Mouse (Mus musculus): ENCODE measurements around the gene Zfp36l2.

The Zfp36l2 gene

GRCm38 (mm10) chr17:84154302-84155028 is 33.3 kb downstream of the Zfp36l2 start:
- in situ Hi-C loops (cut with MboI, MseI): no loop called here

GRCm38 (mm10) chr17:84152976-84153786 is 34.6 kb downstream of the Zfp36l2 start:
- in situ Hi-C loops (cut with MboI, MseI): no loop called here

- in situ Hi-C loops (cut with MboI, MseI): no loop called here
Measured at GRCm38 (mm10) chr17:84152206-84152975, 35.4 kb downstream of the Zfp36l2 start.

GRCm38 (mm10) chr17:84151306-84151705 is 36.4 kb downstream of the Zfp36l2 start:
- in situ Hi-C loops (cut with MboI, MseI): no loop called here

DNA sequence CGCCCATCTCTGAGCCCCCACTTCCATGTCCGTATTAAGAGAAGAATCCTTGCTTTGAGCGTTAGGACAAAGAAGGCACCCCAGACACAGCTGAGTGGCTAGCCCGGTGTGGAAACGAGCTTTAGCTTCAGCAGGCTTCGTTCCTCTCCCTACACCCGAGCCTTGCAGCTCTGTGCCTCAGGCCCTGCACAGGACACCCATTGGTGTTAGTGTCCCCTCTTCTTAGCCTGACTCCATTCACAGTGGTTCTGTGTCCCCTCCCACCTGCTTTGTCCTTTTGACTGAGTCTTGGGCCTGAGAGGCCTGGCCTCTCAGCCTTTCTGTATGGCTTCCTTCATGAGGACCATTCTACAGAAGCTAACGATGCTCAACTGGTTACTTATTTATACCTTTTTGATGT is 37.5 kb downstream of the Zfp36l2 start:
- in situ Hi-C loops (cut with MboI, MseI): no loop called here

GRCm38 (mm10) chr17:84149566-84149965 is 38.2 kb downstream of the Zfp36l2 start:
- in situ Hi-C loops (cut with MboI, MseI): no loop called here

- in situ Hi-C loops (cut with MboI, MseI): no loop called here
Measured at GRCm38 (mm10) chr17:84148499-84149484, 39.0 kb downstream of the Zfp36l2 start.

DNA sequence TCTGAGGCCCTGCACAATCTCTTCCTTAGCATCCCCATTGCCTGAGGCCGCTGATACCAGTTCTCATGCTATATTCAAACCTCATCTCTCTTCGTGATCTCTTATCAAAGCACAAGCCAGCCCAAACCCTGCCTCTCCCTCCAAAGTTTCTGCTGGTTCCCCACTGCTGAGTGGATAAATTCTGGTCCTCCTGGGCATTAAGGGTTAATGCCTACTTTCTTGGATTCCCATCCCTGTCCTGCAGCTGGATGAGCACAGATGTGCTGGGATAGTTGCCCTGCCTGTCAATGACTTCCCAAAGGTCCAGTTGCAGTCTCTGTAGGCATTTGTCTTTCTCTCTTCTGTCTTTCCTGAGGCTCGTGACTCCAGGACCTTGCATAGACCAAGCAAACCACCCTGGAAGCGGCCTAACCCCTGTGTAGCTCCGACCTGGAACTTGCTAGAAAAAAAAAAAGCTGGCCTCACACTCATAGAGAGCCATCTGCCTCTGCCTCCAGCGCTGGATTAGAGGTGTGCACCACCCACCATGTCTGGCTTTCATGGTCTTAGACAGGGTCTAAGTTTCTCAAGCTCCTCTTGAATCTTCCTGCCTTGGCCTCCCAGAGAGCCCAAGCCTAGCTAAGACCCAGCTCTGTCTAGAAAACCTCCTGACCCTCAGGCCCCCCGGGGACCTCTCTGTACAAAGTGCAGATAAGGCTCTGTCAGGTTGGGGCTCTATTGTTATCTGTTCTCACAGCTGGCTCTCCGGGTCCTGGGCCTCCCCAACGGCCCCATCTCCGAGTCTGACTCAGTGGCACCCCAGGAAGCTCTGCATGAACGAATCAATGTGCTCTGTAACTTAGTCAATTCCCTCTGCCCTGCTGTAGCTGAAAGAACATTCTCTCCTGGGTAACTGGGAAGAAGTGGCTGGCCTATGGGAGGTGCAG is 40.3 kb downstream of the Zfp36l2 start:
- in situ Hi-C loops (cut with MboI, MseI): no loop called here

- in situ Hi-C loops (cut with MboI, MseI): no loop called here
Measured at GRCm38 (mm10) chr17:84146458-84147182, 41.1 kb downstream of the Zfp36l2 start.

GRCm38 (mm10) chr17:84145826-84146287 is 41.9 kb downstream of the Zfp36l2 start:
- in situ Hi-C loops (cut with MboI, MseI): no loop called here

GRCm38 (mm10) chr17:84144762-84145599 is 42.8 kb downstream of the Zfp36l2 start:
- in situ Hi-C loops (cut with MboI, MseI): no loop called here

- in situ Hi-C loops (cut with MboI, MseI): no loop called here
Measured at GRCm38 (mm10) chr17:84144130-84144529, 43.6 kb downstream of the Zfp36l2 start.

GRCm38 (mm10) chr17:84143219-84143844 is 44.4 kb downstream of the Zfp36l2 start:
- in situ Hi-C loops (cut with MboI, MseI): no loop called here

- in situ Hi-C loops (cut with MboI, MseI): no loop called here
Measured at GRCm38 (mm10) chr17:84141691-84142090, 46.1 kb downstream of the Zfp36l2 start.

DNA sequence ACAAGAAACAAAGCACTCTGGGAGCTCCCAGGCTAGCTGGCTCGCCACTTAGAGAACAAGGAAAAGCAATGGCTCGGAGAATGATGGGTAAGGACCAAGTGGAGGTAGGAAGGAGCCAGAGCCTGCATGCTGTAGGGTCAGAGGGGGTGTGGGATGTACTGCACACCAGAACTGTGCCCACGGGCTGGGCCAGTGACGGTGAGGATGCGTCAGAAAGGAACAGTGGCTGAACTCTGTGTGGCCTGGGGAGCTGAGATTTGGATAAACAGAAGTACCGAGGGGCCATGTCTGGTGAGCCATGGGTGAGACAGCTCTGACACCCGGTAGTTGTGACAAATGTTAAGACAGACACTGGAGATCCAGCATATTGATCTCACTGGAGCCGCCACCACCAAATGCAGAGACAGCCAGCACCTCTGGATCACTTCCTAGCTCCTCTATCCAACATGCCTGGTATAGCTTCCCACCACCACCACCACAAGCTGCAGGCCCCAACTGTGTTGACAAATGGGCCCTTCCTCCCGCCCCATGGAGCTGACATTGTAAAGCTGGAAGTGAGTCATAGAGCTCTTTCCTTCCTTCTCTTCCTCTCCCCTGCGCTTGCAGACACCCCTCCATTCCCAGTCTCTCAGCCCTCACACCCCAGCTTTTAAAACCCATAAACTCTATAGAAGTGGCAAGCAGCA is 46.8 kb downstream of the Zfp36l2 start:
- in situ Hi-C loops (cut with MboI, MseI): no loop called here

- in situ Hi-C loops (cut with MboI, MseI): no loop called here
Measured at GRCm38 (mm10) chr17:84137393-84138171, 50.2 kb downstream of the Zfp36l2 start.
